Mouse (Mus musculus) cerebellum, postnatal 36 days (tissue): ENCODE measurements at regions not wholly inside any gene's neighbourhood (a gene's known extent, or its start where the extent isn't known, plus 50 kb on each side); places are given as distances from the start of the nearest gene placed in this dataset.
A peak's percentile ranks its signal among the peaks of the same experiment; 100 is the strongest.
"Not testable (repeated sequence)": the region's sequence is repeated elsewhere in the genome, so short reads cannot be mapped to it uniquely, and the experiment has no call there.

Experiments
- DNase-seq, 2 experiments: peaks; one replicate each; pipeline ENCODE4 v3.0.0; 2021 to 2022; ENCODE audit warnings: mixed read lengths in 2 of 2

- DNase-seq = no peak
Measured at GRCm38 (mm10) chr15:43581246-43581645, 3447.1 kb downstream of the 9330182O14Rik start.

DNA sequence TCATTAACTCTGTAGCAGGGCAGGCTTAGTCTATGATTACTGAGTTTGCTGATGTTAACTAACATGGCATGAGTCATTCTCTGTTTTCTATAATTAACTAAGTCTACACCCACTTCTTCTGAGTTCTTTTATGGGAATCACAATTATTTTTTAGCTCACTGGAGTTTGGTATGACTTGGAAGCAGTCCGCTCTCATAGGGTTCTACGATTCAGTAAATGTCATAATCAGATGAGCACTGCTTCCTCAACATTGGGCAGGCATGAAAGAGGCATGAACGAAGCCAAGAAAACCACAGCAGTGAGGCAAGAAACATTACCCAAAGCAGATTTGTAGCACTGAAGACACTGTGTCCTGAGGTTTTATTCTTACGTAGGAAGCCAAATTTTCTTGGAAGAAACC lies 3451.6 kb downstream of the 9330182O14Rik start:
- DNase-seq = no peak

DNA sequence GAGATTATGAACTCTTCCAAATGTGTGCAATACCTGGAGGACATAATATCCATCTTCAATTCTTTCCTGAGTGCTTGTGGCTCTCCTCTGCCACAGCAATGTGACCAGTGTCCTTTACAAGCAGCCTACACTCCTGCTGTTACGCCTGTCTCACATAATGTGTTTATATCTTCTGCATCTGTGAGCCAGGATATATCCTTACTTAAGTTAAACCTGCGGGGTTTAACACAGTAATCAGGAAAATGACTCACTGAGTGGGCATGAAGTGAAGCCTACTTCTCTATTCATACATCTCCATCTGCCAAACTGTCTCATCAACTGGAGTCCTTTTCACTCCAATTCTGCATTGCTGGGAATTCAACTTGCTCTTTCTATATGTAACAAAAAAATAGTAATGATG lies 3453.9 kb downstream of the 9330182O14Rik start:
- DNase-seq = no peak

DNA sequence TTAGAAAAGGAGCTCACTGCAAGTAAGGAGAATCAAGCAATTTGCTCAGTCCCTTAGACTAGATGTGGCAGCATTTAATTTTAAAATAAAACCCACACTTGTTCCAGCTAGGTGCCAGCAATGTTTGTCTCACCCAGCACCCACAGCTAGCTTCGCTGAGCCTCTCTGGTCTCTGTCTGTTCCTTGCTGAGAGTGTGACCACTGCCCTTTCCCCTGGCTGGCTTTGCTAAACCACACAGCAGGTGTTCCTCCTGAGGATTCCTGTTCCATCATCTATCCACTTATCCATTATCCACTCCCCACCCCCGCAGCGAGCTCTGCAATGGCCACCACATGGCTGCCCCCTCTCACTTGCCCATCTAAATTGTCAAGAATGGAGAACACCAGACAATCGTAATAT lies 3473.5 kb downstream of the 9330182O14Rik start:
- no peak for DNase-seq

GRCm38 (mm10) chr15:43609901-43610300 lies 3475.7 kb downstream of the 9330182O14Rik start:
- no peak for DNase-seq

GRCm38 (mm10) chr15:43614004-43614661 lies 3480.0 kb downstream of the 9330182O14Rik start:
- no peak for DNase-seq

- no peak for DNase-seq
Measured at GRCm38 (mm10) chr15:43615727-43616126, 3481.6 kb downstream of the 9330182O14Rik start.

- DNase-seq = no peak
Measured at GRCm38 (mm10) chr15:43624431-43624965, 3490.3 kb downstream of the 9330182O14Rik start.

GRCm38 (mm10) chr15:43625021-43625510 lies 3490.9 kb downstream of the 9330182O14Rik start:
- no peak for DNase-seq

- DNase-seq = no peak
Measured at GRCm38 (mm10) chr15:43650818-43651500, 3516.8 kb downstream of the 9330182O14Rik start.

DNA sequence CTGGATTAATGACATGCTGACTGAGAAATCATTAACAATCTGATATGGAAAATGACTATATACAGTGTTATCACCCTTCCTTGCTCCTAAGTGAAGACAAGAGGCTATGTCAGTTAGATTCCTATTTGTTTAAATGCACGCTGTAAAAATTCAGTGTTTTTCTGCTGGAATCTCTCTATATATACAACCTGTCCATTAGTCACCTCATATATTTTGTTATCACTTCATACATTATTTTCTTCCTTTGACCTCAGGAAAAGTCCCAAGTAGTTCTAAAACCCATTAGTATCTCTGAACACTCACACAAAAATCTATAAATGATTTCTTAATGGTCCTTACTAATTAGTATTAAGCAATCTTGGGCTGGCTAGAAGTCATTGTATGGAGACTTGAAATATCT lies 3529.5 kb downstream of the 9330182O14Rik start:
- no peak for DNase-seq

GRCm38 (mm10) chr15:43678844-43679243 lies 3544.7 kb downstream of the 9330182O14Rik start:
- DNase-seq = no peak

GRCm38 (mm10) chr15:43682176-43682575 lies 3548.0 kb downstream of the 9330182O14Rik start:
- DNase-seq = peak; percentile 6 to 35

DNA sequence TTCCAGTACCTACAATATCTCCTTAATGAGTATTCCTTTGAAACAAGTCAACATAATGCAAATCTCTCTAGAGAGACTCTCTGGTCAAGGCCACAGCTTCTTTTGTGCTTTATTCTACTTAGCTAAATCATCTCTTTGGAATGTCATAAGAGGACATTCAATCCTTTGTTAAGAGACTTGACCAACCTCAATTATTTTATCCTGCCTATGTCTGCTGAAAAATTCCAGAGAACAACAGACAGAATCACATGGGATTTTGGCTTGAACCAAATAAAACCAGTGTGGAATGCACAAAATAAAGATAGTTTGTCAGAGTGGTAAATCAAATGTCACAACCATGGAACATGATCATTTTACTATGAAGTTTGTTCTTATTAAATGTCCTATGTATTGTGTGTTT lies 3557.8 kb downstream of the 9330182O14Rik start:
- not testable (repeated sequence) for DNase-seq

GRCm38 (mm10) chr15:43695451-43695850 lies 3561.3 kb downstream of the 9330182O14Rik start:
- DNase-seq = no peak

DNA sequence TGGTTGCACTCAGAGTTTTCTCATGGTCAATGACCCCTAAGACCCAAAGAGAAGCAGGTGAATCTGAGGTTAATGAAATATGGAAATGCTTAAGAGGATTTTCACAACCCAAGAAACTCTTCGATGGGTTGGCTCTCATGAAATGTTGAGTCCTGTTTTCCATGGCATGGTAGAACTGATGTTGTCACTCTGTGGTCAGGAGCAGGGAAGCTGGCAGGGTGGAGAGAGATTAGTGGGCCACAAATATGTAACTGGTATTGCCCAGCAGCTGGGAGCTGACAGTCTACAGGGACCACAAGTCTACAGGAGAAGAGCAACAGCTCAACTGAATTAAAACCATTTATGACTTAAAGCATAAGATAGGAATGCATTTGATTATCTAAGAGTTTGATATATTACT lies 3582.9 kb downstream of the 9330182O14Rik start:
- DNase-seq = no peak

DNA sequence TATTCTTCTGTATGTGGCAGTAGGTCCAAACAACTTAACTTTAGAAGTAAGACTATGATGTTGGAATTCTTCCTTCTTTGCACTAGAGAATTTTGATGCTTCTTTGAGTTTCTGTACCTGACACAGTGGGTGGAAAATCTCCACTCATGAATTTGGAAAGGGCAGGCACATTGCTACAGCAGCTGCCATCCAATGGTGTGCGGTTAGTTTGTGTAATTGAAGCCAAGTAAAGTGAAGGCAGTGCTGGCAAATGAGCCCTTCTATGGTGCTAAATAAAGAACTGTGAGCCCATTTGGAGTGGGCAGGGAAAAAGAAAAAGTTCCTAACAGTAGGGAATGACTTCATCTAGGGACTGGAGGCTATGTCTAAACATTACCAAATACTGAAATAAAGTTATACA lies 3583.4 kb downstream of the 9330182O14Rik start:
- DNase-seq = no peak

- DNase-seq = no peak
Measured at GRCm38 (mm10) chr15:43720916-43721315, 3586.8 kb downstream of the 9330182O14Rik start.

GRCm38 (mm10) chr15:43735697-43736096 lies 3601.5 kb downstream of the 9330182O14Rik start:
- no peak for DNase-seq

DNA sequence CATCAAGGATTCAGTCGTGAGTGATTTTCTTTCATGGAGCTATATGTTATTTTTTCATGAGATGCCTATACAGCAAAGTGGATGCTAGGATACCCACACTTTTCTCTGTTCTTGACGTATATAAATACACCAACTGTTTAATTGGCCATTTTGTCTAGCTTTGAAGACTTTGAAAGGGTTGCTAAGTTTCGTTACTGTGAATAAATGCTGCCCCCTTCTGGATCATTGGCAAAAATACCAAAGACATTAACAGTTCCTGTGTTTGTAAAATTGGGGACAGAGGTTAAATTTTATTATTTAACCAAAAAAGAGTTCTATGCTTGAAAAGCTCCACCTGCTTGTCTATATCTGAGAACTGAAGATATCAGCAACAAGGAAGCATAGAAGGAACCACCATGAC lies 3624.1 kb downstream of the 9330182O14Rik start:
- DNase-seq = no peak

GRCm38 (mm10) chr15:43764606-43765005 lies 3630.4 kb downstream of the 9330182O14Rik start:
- DNase-seq = no peak

DNA sequence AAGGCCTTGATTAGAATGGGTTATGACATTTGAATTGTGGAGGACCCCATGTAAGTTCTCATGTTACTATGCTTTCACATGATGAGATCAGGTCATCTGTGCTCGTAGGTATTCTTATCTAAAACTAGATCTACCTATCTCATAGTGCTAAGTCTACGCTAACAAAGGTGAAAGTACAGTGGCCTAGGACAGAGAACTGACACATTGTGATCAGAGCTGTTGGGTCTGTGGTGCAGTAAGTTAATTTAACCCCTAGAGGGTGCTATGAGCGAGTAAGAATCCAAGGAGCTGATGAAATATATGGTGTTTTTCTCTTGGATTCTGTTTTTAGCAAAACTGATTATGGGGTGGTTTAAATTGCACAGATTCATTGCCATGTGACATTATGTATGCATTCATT lies 3638.6 kb downstream of the 9330182O14Rik start:
- DNase-seq = peak in 1 of 2 experiments; percentile 7

- not testable (repeated sequence) for DNase-seq
Measured at GRCm38 (mm10) chr15:43782126-43782632, 3648.0 kb downstream of the 9330182O14Rik start.

DNA sequence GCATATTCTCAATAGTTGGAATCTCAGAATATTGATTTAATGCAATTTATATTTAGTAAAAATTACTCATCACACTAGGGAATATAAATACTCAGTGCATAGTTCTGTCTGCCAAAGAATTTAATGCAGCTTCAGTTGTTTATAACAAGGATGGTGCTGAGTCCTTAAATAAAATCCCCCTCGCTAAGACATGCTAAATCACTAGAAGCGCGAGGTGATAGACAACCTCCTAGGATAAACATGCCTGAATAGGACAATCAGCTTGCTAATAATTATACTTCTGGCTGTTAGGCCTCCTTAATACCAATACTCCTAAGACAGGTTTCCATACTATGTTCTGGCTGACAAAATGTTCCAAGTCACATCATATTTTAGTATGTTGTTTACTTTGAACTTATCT lies 3650.0 kb downstream of the 9330182O14Rik start:
- no peak for DNase-seq
